Mouse (Mus musculus) kidney, embryonic 14.5 days (tissue): ENCODE data around the gene Tspan18. TPM values are rescaled to one million over a fixed set of nuclear protein-coding genes. Genes with fewer than 3 reads are reported as not detected.
A peak's percentile ranks its signal among the peaks of the same experiment; 100 is the strongest.

Experiments
- ATAC-seq: fragments of 200-750 bp; cut with Nextera tagmentation; 2 replicates; pipeline ENCODE4 v1.8.0; 2017; ENCODE audit warnings: moderate number of reproducible peaks, mild to moderate bottlenecking, moderate TSS enrichment, moderate library complexity; ENCODE audit not compliant: low FRiP score, low TSS enrichment
- H3K27ac ChIP-seq: fragments of 300-500 bp; sonication (generic); 2 replicates; pipeline ENCODE4 v1.5.1; 2014; ENCODE audit warnings: low read depth, mild to moderate bottlenecking, low read length, moderate library complexity, mixed read lengths
- H3K27me3 ChIP-seq: fragments of 300-500 bp; sonication (generic); 2 replicates; pipeline ENCODE4 v1.6.1; 2014; ENCODE audit warnings: mild to moderate bottlenecking, low read length; ENCODE audit not compliant: control insufficient read depth, insufficient read depth
- H3K36me3 ChIP-seq: fragments of 300-500 bp; sonication (generic); 2 replicates; pipeline ENCODE4 v1.6.1; 2014; ENCODE audit warnings: low read length, mixed read lengths; ENCODE audit not compliant: control insufficient read depth, insufficient read depth
- H3K4me1 ChIP-seq: fragments of 300-500 bp; sonication (generic); 2 replicates; pipeline ENCODE4 v1.6.1; 2014; ENCODE audit warnings: low read length, mixed read lengths; ENCODE audit not compliant: control insufficient read depth, insufficient read depth
- H3K4me2 ChIP-seq: fragments of 300-500 bp; sonication (generic); replicated peaks from 2 replicates; pipeline ENCODE4 v1.6.1; 2014; ENCODE audit warnings: low read depth, mild to moderate bottlenecking, low read length
- H3K4me3 ChIP-seq: fragments of 300-500 bp; sonication (generic); 2 replicates; pipeline ENCODE4 v1.5.1; 2014; ENCODE audit warnings: mild to moderate bottlenecking, low read length
- H3K9ac ChIP-seq: fragments of 300-500 bp; sonication (generic); 2 replicates; pipeline ENCODE4 v1.6.1; 2014; ENCODE audit warnings: low read depth, mild to moderate bottlenecking, low read length, moderate library complexity
- H3K9me3 ChIP-seq: fragments of 300-500 bp; sonication (generic); 2 replicates; pipeline ENCODE4 v1.6.1; 2016; ENCODE audit warnings: low read length; ENCODE audit not compliant: control insufficient read depth
- WGBS: fragments of 180-500 bp; shearing (Covaris S2); extraction: QIAGEN DNeasy Blood & Tissue Kit; methylation state at CpG from one replicate; pipeline ENCODE4 v1.1.7; 2014; 5-methylcytosine and 5-hydroxymethylcytosine counted together
- polyA plus RNA-seq: library from polyadenylated mRNA; unstranded; fragments of >200 nt; fragmentation: Nextera tagmentation; extraction: Ambion mirVana; gene quantifications from 2 replicates; pipeline ENCODE4 v1.2.1, GENCODE M21; 2014

Gene Tspan18
- polyA plus RNA-seq, 1 experiment from 2014 or later: 49.2 TPM

DNA sequence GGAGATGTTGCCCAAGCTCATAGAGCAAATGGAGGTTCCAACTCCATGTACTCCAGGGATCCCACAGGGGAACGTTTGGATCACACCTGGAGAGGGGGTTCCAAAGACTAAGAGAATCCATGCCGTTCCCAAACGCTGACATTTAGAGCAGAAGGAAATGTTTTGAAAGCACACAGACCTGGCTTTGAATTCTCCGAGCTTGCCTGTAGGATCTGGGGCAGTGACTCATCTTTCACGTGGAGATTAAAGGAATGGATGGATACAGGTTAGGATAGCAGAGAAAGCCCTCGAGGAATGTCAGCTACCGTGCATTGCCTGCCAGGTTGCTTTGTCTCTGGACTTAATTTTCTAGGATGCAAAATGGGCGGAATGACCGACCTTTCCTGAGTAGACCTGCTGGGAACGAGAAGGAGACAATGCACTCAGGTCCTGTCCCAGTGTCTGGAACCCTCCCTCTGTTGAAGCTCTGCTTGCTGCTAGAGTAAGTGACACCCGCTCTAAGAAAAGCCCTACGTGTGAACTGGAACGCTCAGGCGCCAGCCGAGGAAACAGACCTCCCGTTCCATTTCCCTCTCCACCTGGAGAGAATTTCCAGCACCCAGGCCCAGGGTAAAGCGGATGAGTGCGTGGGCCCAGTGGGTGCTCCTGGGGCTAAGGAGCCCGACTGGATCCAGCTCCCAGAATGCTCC, 164.0 kb downstream of the Tspan18 start:
- 67% methylated on average over 19 of the region's 19 CpGs for WGBS
- Histone ChIP-seq H3K36me3 (no peaks in the 10 kb centered on the region), H3K27me3 (no peaks in the 10 kb centered on the region), H3K4me3 (no peak overlapping the region), H3K4me1 (peaks cover 7% of the 10 kb centered on the region), H3K27ac (no peak overlapping the region), H3K9me3 (no peaks in the 10 kb centered on the region), H3K4me2 (no peak overlapping the region), H3K9ac (no peak overlapping the region)
- no peak for ATAC-seq

DNA sequence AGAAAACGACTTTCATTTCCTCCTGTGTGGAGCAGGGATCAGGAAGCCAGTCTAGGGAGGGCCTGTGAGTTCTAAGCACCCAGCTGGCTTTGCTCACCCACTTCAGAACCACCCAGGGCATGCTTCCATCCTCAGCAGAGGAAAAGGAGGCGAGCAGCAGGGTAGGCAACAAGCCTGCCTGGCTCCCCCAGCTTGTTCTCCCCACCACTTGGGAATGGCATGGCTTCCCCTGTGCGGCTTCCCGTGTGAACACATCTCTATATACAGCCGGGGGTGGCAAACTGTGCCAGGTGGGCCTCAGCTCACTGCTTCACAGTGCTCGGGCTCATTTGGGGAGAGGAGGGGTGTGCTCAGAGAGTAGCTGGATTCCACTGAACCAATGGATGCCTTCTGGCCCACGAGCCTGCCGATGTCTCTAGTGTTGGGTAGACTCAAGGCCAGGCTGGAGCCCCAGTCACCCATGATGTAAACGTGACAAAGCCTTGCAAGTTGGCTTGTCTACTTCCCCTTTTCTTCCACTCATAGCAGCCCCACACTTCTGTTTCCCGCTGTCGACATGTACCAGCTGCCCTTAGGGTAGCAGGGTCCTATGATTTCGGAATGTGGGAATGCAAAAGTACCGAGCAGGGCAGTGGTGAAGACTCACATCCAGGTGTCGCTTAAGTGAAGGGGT, 167.4 kb downstream of the Tspan18 start:
- WGBS: 78% methylated on average over 14 of the region's 14 CpGs
- no peak for ATAC-seq

DNA sequence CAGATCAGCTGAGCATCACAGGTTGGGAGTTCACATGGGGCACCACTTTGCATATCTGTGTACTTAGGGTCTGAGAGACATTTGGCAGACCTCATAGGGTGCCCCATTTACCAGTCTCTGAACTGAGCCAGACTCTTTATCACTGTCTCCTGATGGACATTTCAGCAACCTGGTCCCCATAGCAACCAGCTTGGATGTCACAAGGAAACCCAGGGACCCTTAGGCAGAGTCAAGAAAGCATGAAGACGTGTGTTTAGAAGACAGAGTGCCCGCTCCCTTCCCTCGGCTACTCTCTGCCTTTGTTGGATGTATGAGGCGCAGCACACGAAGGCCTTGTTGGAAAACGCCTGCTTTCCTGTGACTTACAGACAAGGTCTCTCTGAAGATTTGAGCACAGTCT, 168.0 kb downstream of the Tspan18 start:
- Histone ChIP-seq H3K9me3 (no peaks in the 10 kb centered on the region), H3K27me3 (no peaks in the 10 kb centered on the region), H3K4me3 (no peak overlapping the region), H3K36me3 (no peaks in the 10 kb centered on the region), H3K9ac (no peak overlapping the region), H3K4me2 (no peak overlapping the region), H3K4me1 (0 out of 2 replicates have a peak, but pooled peaks cover 2% of the 10 kb centered on the region), H3K27ac (no peak overlapping the region)
- no peak for ATAC-seq
- 64% methylated on average over 6 of the region's 6 CpGs for WGBS

More for the DNA sequence above, 167.4 kb downstream of the Tspan18 start:
- H3K27me3 ChIP-seq: no peaks in the 10 kb centered on the region
- no peaks in the 10 kb centered on the region for H3K36me3 ChIP-seq
- no peak overlapping the region for H3K4me3 ChIP-seq
- no peak overlapping the region for H3K4me2 ChIP-seq
- H3K9ac ChIP-seq: no peak overlapping the region
- H3K4me1 ChIP-seq: 0 out of 2 replicates have a peak, but pooled peaks cover 2% of the 10 kb centered on the region
- no peak overlapping the region for H3K27ac ChIP-seq
- no peaks in the 10 kb centered on the region for H3K9me3 ChIP-seq

DNA sequence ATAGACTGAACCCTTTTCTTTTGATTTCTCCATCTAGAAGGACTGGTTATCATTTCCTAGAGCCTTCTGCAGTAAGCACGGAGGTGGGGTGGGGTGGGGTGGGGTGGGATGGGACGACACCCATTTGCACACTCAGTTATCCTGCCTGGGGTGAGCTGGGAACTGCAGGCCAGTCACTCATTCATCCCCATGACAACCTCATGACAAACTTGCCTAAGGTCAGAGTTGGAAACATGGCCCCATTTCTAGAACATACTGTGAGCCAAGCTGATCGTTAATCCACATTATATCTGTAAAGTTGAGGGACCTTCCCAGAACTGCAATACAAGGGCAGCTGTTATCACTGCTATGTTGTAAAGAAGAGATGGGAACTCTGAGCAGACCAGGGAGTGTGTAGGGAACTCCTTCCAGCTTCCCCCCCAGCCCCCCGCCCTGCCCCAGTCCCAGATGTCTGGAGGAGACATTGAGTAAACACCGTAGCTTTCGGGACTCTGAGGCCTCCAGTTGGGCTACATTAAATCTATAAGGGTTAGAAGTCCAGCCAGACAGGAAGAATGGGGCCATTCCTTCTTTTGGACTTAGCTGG, 170.5 kb downstream of the Tspan18 start:
- H3K9me3 ChIP-seq: no peaks in the 10 kb centered on the region
- no peak overlapping the region for H3K4me3 ChIP-seq
- no peak overlapping the region for H3K27ac ChIP-seq
- 0 out of 2 replicates have a peak, but pooled peaks cover 2% of the 10 kb centered on the region for H3K4me1 ChIP-seq
- no peak overlapping the region for H3K4me2 ChIP-seq
- H3K9ac ChIP-seq: no peak overlapping the region
- peak; percentile 38; the same call in 1 of the 2 replicates for ATAC-seq
- 73% methylated on average over 6 of the region's 6 CpGs for WGBS
- no peaks in the 10 kb centered on the region for H3K36me3 ChIP-seq
- H3K27me3 ChIP-seq: no peaks in the 10 kb centered on the region

- WGBS: 36% methylated on average over 2 of the region's 2 CpGs
- ATAC-seq: no peak; the same call in 1 of the 2 replicates
- Histone ChIP-seq H3K36me3 (no peaks in the 10 kb centered on the region), H3K9me3 (no peaks in the 10 kb centered on the region), H3K4me1 (0 out of 2 replicates have a peak, but pooled peaks cover 2% of the 10 kb centered on the region), H3K4me3 (no peak overlapping the region), H3K4me2 (no peak overlapping the region), H3K9ac (no peak overlapping the region), H3K27me3 (no peaks in the 10 kb centered on the region), H3K27ac (no peak overlapping the region)
Measured at GRCm38 (mm10) chr2:93163317-93163716, 171.0 kb downstream of the Tspan18 start.

DNA sequence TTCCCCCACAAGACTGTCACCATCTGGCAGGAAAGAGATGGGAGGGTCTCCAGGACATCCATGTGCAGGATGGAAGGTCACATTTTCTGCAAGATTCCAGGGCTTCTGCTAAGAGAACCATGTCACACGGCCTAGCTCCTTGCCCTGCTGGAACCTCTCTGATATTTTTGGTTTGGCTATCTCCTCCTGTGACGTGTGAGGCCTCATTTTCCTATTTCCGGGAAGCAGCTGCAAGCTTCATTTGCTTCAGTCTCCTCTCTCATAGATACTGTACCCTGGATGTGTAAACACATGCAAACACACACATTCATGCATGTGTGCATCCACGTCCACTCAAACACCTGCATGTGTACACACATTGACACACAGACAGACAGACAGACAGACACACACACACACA, 171.5 kb downstream of the Tspan18 start:
- Histone ChIP-seq H3K27me3 (no peaks in the 10 kb centered on the region), H3K27ac (no peak overlapping the region), H3K9me3 (no peaks in the 10 kb centered on the region), H3K9ac (no peak overlapping the region), H3K36me3 (no peaks in the 10 kb centered on the region), H3K4me2 (no peak overlapping the region), H3K4me1 (0 out of 2 replicates have a peak, but pooled peaks cover 2% of the 10 kb centered on the region), H3K4me3 (no peak overlapping the region)
- ATAC-seq: no peak
- 71% methylated on average over 4 of the region's 4 CpGs for WGBS

DNA sequence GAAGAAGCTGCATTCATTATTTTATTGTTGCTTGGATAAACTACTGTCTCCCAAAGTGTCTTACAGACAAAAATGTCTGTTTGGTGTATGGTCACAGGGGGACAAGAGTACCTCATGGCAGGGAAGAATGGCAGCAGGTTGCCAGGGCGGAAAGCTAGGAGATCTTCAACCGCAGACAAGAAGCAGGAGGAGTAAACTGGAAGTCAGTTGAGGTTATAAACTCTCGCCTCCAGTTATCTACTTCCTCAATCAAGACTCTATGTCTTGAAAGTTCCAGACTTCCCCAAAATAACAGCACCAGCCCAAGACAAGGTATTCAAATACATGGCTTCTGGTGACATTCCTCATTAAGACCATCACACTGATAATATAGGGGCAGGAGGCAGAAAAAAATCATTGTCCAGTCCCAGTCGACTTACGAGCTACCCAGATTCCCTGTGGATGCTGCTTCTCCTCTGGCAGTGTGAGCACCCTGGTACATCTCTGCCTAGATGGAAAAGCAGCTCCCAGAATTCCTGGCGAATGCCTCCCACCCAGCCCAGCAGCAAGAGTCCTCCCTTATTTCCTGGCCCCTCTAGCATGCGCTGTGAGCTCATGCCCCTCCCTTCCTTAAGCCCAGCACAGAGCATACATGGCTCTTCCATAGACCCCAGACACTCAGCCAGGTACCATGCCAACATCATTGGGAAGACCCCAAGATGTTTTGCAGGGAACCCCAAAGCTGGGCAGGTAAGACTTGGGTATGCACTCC, 172.2 kb downstream of the Tspan18 start:
- Histone ChIP-seq H3K9ac (no peak overlapping the region), H3K4me1 (0 out of 2 replicates have a peak, but pooled peaks cover 2% of the 10 kb centered on the region), H3K4me2 (no peak overlapping the region), H3K4me3 (no peak overlapping the region), H3K36me3 (no peaks in the 10 kb centered on the region), H3K27me3 (no peaks in the 10 kb centered on the region), H3K27ac (no peak overlapping the region), H3K9me3 (no peaks in the 10 kb centered on the region)
- WGBS: 73% methylated on average over 7 of the region's 7 CpGs
- ATAC-seq: no peak

GRCm38 (mm10) chr2:93160467-93161035, 173.8 kb downstream of the Tspan18 start:
- no peaks in the 10 kb centered on the region for H3K9me3 ChIP-seq
- 0 out of 2 replicates have a peak, but pooled peaks cover 2% of the 10 kb centered on the region for H3K4me1 ChIP-seq
- H3K27ac ChIP-seq: no peak overlapping the region
- WGBS: 80% methylated on average over 4 of the region's 4 CpGs
- no peaks in the 10 kb centered on the region for H3K27me3 ChIP-seq
- no peak overlapping the region for H3K9ac ChIP-seq
- ATAC-seq: no peak
- no peaks in the 10 kb centered on the region for H3K36me3 ChIP-seq
- H3K4me3 ChIP-seq: no peak overlapping the region
- no peak overlapping the region for H3K4me2 ChIP-seq
